Mouse (Mus musculus): Measurements from ENCODE around the gene Tsen15.
"Not testable (repeated sequence)": the region's sequence is repeated elsewhere in the genome, so short reads cannot be mapped to it uniquely, and the experiment has no call there.

Gene Tsen15

DNA sequence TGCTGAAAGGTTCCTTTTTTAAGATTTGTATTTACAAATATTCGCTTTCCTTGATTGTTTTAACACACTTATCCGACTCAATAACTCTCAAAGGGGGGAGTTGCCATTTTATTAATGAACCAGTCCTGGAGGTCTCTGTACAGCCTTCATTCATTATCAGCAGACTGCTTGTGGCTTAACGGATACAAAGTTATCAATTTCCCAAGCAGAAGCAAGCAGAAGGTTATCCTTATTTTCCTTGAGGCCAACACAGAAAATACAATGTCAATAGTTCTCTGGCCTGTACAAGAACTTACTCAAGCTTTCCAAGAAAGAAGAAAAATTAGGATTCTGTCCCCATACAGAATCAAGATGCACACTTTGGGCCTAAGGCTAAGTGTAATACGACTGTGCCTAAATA lies 795 bp downstream of the Tsen15 start:
- DNase-seq (ENCODE audit: low spot score), result not testable (repeated sequence)

DNA sequence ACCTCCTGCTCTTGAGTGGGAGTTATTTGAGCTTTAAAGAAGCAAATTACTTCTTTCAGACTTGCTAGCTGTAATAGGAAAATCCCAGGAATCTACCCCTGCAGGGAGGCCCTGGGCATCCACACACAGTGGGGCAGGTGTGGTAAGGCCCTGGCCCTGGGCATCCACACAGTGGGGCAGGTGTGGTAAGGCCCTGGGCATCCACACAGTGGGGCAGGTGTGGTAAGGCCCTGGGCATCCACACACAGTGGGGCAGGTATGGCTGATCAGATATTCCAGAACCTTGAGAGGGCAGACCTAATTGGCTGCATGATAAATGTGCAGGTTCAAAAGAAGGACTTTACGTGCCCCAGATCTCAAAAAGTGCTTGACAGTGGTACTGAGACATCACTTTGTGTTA lies 1.9 kb downstream of the Tsen15 start:
- no peak for DNase-seq (ENCODE audit: low spot score)

DNA sequence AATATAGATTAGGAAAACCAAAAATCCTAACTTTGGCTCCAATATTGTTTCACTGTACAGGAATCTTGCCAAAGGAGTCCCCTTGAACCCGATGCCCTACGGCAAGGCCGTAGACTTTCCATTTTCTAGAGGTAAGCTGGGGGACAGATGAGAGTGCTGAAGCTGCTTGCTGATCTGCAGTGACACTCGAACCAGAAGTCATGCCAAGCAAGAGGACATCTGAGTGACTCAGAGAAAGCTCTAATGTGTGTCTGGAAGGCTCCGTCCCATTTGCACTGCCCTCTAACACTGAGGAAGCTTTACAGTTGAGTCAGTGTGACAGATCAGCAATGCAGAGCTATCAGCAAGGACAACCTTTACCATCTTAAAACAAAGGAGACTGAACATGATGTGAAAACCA lies 8.2 kb downstream of the Tsen15 start:
- DNase-seq (ENCODE audit: low spot score), result no peak

DNA sequence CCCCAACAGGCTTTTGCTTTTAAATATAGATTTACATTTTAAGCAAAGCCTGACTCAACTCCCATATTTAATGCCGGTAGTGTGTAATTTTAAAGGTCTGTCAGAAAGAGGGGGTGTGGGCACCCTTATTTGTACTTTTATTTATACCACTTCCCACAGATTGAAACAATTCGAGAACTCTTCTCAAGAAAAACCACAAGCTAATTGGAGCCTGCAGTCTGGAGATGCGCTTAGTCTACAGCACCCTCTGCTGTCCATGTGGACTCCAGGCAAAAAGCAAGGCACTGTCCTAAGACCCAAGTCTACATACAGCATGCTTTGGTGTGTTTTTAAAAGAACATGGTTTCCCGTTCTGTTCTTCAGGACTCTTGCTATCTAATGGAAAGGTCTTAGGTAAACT lies 17.3 kb downstream of the Tsen15 start:
- peak; percentile 71 for DNase-seq (ENCODE audit: low spot score)

DNA sequence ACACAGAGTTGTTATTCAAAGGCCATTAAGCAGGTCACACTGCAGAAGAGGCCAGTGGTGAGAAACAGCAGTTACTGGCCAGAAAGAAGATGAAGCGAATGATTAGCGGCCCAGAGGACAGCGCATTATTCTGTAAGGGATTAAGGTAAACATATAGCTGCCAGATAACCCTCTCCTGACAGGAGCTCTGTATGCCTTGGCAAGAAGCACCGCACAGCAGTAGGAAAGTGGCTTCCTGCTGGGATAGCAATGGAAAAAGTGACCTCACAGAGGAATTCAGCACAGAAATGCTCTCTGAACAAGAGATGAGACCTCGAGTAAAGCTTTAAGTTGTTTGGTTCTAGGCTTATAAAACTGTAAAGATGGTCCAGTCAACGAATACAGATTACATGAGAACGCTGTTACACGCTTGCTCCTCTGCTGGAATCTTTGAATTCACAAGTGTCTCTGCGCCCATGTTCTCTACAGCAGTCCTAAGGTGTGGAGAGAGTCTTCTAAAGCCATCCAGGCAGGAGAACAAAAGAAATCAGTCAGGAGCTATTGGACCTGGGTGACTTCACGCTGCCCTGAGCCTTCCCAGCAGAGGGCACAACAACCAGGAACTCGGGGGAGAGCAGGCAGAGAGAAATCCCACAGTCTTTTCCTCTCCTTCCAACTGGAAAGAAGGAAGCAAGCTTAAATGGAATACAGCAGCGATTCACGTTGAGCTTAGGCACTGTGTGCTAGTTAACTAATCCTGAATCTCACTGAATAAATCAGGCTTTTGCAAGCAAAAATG lies 18.0 kb downstream of the Tsen15 start:
- DNase-seq (ENCODE audit: low spot score), result no peak

DNA sequence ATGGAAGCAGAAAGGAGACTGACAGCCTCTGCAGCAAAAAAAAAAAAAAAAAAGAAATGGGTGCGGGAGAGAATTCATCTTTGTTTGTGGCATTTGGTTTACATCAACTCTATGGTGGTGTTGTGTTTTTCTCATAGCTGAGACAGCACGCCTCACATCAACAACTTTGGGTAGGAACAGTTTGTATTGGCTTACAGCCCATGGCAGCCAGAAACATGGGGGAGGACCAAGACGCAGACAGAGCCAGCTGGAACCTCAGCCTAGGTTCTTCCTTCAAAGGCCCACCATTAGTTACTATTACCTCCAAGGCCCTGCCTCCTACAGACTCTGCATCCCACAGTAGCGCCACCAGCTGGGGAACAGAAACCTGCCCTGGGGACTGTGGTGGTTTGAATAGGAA lies 29.8 kb downstream of the Tsen15 start:
- no peak for DNase-seq (ENCODE audit: low spot score)

DNA sequence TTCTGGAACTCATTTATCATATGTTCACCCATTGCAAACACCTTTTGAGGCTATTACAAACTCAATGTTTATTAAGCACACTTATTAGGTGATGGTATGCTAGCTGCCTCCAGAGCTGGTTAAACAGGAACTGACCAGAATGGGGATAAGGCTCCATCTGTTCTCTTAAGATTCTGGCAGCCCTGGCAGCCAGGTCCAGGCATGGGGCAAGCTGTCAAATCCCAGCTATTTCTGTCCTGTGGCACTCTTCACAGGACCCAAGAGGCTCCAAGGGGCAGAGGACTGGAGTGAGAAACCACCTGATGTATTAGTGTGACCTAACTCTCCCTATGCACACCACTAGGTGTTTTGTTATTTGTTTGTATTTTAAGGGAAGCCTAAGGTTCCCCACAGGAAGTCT lies 38.5 kb downstream of the Tsen15 start:
- no peak for DNase-seq (ENCODE audit: low spot score)

DNA sequence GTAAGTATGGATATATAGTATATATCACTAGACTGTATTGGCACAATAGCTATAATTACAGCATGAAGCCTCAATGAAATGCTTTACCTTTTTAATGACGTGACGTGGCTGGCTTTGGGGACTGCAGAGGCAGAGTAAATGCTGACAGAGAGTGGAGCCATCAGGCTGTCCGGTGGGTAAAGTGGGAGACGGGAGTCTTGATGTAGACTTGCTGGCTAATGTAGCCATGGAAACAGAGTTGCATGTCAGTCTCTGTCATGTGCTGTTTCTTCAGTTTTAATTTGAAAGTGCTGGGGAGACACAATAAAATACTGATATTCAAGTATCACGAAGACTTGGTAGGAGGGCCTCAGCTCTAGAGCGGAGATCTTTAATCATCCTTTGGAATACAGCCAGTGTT lies 62.5 kb downstream of the Tsen15 start:
- DNase-seq (ENCODE audit: low spot score), result no peak
